Mouse (Mus musculus) CD4-positive, CD25-positive, alpha-beta regulatory T cell, adult 4 months (primary cell): ENCODE measurements around the gene Akna. TPM values are rescaled to one million over a fixed set of nuclear protein-coding genes. Genes with fewer than 3 reads are reported as not detected.
A peak's percentile ranks its signal among the peaks of the same experiment; 100 is the strongest.

Source experiments
- ATAC-seq: one replicate; pipeline ENCODE4 v1.8.0; 2017
- polyA plus RNA-seq, 2 experiments: library from polyadenylated mRNA; unstranded; fragments of 100-300 nt; shearing (Covaris generic); gene quantifications; one replicate each; pipeline ENCODE4 v1.2.1; 2017

The Akna gene
- polyA plus RNA-seq: 100 to 1,000 TPM in 1 of 2 experiments, 10 to 100 TPM in 1; 95.9 to 158 TPM

GRCm38 (mm10) chr4:63403040-63403959 is at the start of gene Akna:
TSS of gene Akna (minus strand) at chr4:63403354.
- peak; percentile 42 for ATAC-seq

GRCm38 (mm10) chr4:63452555-63452954 is 49.4 kb upstream of the Akna start:
- no peak for ATAC-seq

- no peak for ATAC-seq
Observed at GRCm38 (mm10) chr4:63450551-63450950, 47.4 kb upstream of the Akna start.

GRCm38 (mm10) chr4:63444362-63445066 is 41.4 kb upstream of the Akna start:
- ATAC-seq: no peak

GRCm38 (mm10) chr4:63443101-63443500 is 39.9 kb upstream of the Akna start:
- no peak for ATAC-seq

GRCm38 (mm10) chr4:63441616-63442015 is 38.5 kb upstream of the Akna start:
- no peak for ATAC-seq

GRCm38 (mm10) chr4:63440262-63440661 is 37.1 kb upstream of the Akna start:
- no peak for ATAC-seq

GRCm38 (mm10) chr4:63437968-63438367 is 34.8 kb upstream of the Akna start:
- no peak for ATAC-seq

- no peak for ATAC-seq
Observed at GRCm38 (mm10) chr4:63437119-63437815, 34.1 kb upstream of the Akna start.

- no peak for ATAC-seq
Observed at GRCm38 (mm10) chr4:63435402-63435801, 32.2 kb upstream of the Akna start.

- ATAC-seq: no peak
Observed at GRCm38 (mm10) chr4:63431098-63431497, 27.9 kb upstream of the Akna start.

- ATAC-seq: no peak
Observed at GRCm38 (mm10) chr4:63430357-63430756, 27.2 kb upstream of the Akna start.

- no peak for ATAC-seq
Observed at GRCm38 (mm10) chr4:63426308-63426707, 23.2 kb upstream of the Akna start.

- ATAC-seq: no peak
Observed at GRCm38 (mm10) chr4:63423811-63424210, 20.7 kb upstream of the Akna start.

- ATAC-seq: no peak
Observed at GRCm38 (mm10) chr4:63423231-63423630, 20.1 kb upstream of the Akna start.

GRCm38 (mm10) chr4:63420143-63420920 is 17.2 kb upstream of the Akna start:
- ATAC-seq: no peak

- ATAC-seq: no peak
Observed at GRCm38 (mm10) chr4:63418270-63418669, 15.1 kb upstream of the Akna start.

GRCm38 (mm10) chr4:63417318-63417957 is 14.3 kb upstream of the Akna start:
- ATAC-seq: peak; percentile 85

GRCm38 (mm10) chr4:63414951-63415350 is 11.8 kb upstream of the Akna start:
- ATAC-seq: no peak

GRCm38 (mm10) chr4:63411222-63411621 is 8.1 kb upstream of the Akna start:
- no peak for ATAC-seq

- peak; percentile 85 for ATAC-seq
Observed at GRCm38 (mm10) chr4:63410583-63410934, 7.4 kb upstream of the Akna start.
